Comparison of ENCODE assay signal across 11 mouse cellular contexts in the genomic region with DNA sequence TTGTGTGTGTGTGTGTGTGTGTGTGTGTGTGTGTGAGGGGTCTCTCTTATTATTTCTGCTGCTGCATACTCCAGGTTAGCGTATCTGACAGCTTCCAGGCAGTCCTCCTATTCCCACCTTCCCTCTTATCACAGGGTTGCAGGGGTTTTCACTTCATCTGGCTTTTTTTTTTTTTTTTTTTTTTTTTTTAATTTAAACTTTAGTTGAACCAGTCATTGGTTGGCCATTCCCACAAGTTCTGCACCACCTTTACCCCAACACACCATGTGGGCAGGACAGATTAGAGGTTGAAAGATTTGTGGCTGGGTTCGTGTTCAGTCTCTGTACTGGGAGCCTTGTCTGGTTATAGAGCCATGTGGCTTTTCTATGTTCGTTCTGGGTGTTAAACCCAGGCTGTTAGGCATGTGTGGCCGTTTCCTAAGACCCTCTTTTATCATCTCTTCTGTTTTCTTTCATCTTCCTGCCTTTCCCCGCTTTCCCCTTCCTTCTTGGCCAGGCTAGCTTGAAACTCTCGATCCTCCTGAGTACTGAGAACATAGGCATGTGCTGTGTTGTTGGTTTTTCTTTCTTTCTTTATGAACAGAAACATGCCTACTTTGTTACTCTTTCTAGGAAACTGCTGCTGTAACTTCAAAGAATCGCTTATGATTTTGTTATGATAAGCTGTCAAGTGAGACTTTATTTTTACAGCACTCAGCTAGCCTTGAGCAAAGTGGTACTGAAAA. TPM values are rescaled to one million over a fixed set of nuclear protein-coding genes. Genes with fewer than 3 reads are reported as not detected.
DNase-seq lines count a peak whose midpoint lies in the region; ATAC-seq and TF ChIP-seq lines count a peak whose summit lies in the region.
"Had no signal": no experiment of that assay in that cellular context is flagged by ENCODE, and none has a peak within 500 bp of the region (broad histone marks: within the 10 kb centered on the region; RNA-seq: fewer than 3 reads in every experiment).

No protein-coding gene starts in this region.

- TF ChIP-seq EP300 in heart, postnatal 0 days (IDR thresholded peaks at IDR 0.05; ENCODE audit: low read depth) = no peak

- WGBS in heart, embryonic 10.5 days = 50% methylated on average over 7 of the region's 7 CpGs
- WGBS in lung, embryonic 16.5 days = 33% methylated on average over 7 of the region's 7 CpGs
- 54% methylated on average over 7 of the region's 7 CpGs for WGBS in heart, postnatal 0 days
- WGBS in stomach, embryonic 14.5 days = 36% methylated on average over 7 of the region's 7 CpGs
- 67% methylated on average over 7 of the region's 7 CpGs for WGBS in forebrain, postnatal 0 days

- ATAC-seq in lung, embryonic 16.5 days (ENCODE audit: low read depth) = peak; percentile 16; the same call in 1 of the 2 replicates
- ATAC-seq in heart, postnatal 0 days (ENCODE audit: insufficient read depth, low read depth) = no peak
- ATAC-seq in stomach, embryonic 14.5 days (ENCODE audit: insufficient number of reproducible peaks, insufficient read depth, low FRiP score, low read depth) = no peak
- no peak for ATAC-seq in forebrain, postnatal 0 days
- ATAC-seq: hindbrain, postnatal 0 days had no signal

- H3K9me3 ChIP-seq in heart, embryonic 10.5 days = no peaks in the 10 kb centered on the region
- H3K9me3 ChIP-seq in lung, embryonic 16.5 days (ENCODE audit: control insufficient read depth, low read length) = no peaks in the 10 kb centered on the region
- H3K9me3 ChIP-seq in heart, postnatal 0 days (replicated peaks; ENCODE audit: control insufficient read depth, low read length) = no peaks in the 10 kb centered on the region
- no peaks in the 10 kb centered on the region for H3K9me3 ChIP-seq in stomach, embryonic 14.5 days (ENCODE audit: control insufficient read depth, low read depth, low read length)
- no peaks in the 10 kb centered on the region for H3K9me3 ChIP-seq in forebrain, postnatal 0 days (ENCODE audit: low read length)
- H3K9me3 ChIP-seq: forebrain, embryonic 13.5 days had no signal

- peaks cover 35% of the 10 kb centered on the region for H3K4me1 ChIP-seq in heart, embryonic 10.5 days
- peaks cover 17% of the 10 kb centered on the region for H3K4me1 ChIP-seq in lung, embryonic 16.5 days (replicated peaks; ENCODE audit: control insufficient read depth, insufficient read depth, low read length)
- 0 out of 2 replicates have a peak, but pooled peaks cover 8% of the 10 kb centered on the region for H3K4me1 ChIP-seq in heart, postnatal 0 days (ENCODE audit: control insufficient read depth, insufficient read depth)
- H3K4me1 ChIP-seq in stomach, embryonic 14.5 days (ENCODE audit: control insufficient read depth, insufficient read depth, low read length) = peaks cover 3% of the 10 kb centered on the region; the same call in 1 of the 2 replicates
- no peaks in the 10 kb centered on the region for H3K4me1 ChIP-seq in forebrain, postnatal 0 days (ENCODE audit: insufficient read depth)

- peak; percentile 91 for DNase-seq in heart, embryonic 10.5 days (ENCODE audit: low spot score)
- no peak for DNase-seq in heart, adult 8-10 months (ENCODE audit: low spot score)
- DNase-seq in lung, postnatal 14 days = no peak
- DNase-seq in heart, postnatal 0 days (ENCODE audit: low spot score) = no peak
- DNase-seq in right cerebral cortex, postnatal 36 days (ENCODE audit: low spot score in 2 of 2) = no peak
- DNase-seq in forebrain, postnatal 0 days = no peak
- DNase-seq: cerebellum, adult 9-10 months had no signal

- no peak for TF ChIP-seq CTCF in heart, postnatal 0 days (IDR thresholded peaks at IDR 0.05; ENCODE audit: low read depth)
- no peak for TF ChIP-seq CTCF in forebrain, postnatal 0 days (IDR thresholded peaks at IDR 0.05; ENCODE audit: low read depth)

- no peak overlapping the region for H3K9ac ChIP-seq in lung, embryonic 16.5 days (ENCODE audit: low read length)
- no peak overlapping the region for H3K9ac ChIP-seq in heart, postnatal 0 days (replicated peaks; ENCODE audit: low read depth, low read length)
- H3K9ac ChIP-seq in stomach, embryonic 14.5 days (replicated peaks; ENCODE audit: low read depth, low read length) = no peak overlapping the region
- no peak overlapping the region for H3K9ac ChIP-seq in forebrain, postnatal 0 days
- H3K9ac ChIP-seq: forebrain, embryonic 13.5 days had no signal

- H3K36me3 ChIP-seq in heart, embryonic 10.5 days = peaks cover 37% of the 10 kb centered on the region
- H3K36me3 ChIP-seq in lung, embryonic 16.5 days (ENCODE audit: control insufficient read depth, insufficient read depth, low read length) = peaks cover 4% of the 10 kb centered on the region
- H3K36me3 ChIP-seq in heart, postnatal 0 days (replicated peaks; ENCODE audit: control insufficient read depth, insufficient read depth, low read length) = peaks cover 16% of the 10 kb centered on the region; the same call in 1 of the 2 replicates
- peaks cover 5% of the 10 kb centered on the region; the same call in 1 of the 2 replicates for H3K36me3 ChIP-seq in stomach, embryonic 14.5 days (ENCODE audit: control insufficient read depth, insufficient read depth, low read length)
- H3K36me3 ChIP-seq in forebrain, postnatal 0 days (ENCODE audit: insufficient read depth) = peaks cover 32% of the 10 kb centered on the region

- H3K4me3 ChIP-seq in heart, embryonic 10.5 days = no peak overlapping the region
- no peak overlapping the region for H3K4me3 ChIP-seq in lung, embryonic 16.5 days (ENCODE audit: low read length)
- H3K4me3 ChIP-seq in heart, postnatal 0 days (ENCODE audit: low read depth, low read length) = no peak overlapping the region
- no peak overlapping the region for H3K4me3 ChIP-seq in stomach, embryonic 14.5 days (ENCODE audit: low read depth, low read length)
- no peak overlapping the region for H3K4me3 ChIP-seq in forebrain, postnatal 0 days (ENCODE audit: low read depth, low read length)
- H3K4me3 ChIP-seq: forebrain, embryonic 13.5 days had no signal

- no peaks in the 10 kb centered on the region for H3K27me3 ChIP-seq in heart, embryonic 10.5 days (ENCODE audit: insufficient read depth, poor library complexity, severe bottlenecking)
- H3K27me3 ChIP-seq in lung, embryonic 16.5 days (ENCODE audit: control insufficient read depth, insufficient read depth, low read depth, low read length) = no peaks in the 10 kb centered on the region
- no peaks in the 10 kb centered on the region for H3K27me3 ChIP-seq in heart, postnatal 0 days (ENCODE audit: control insufficient read depth, insufficient read depth, low read length)
- H3K27me3 ChIP-seq in stomach, embryonic 14.5 days (ENCODE audit: control insufficient read depth, insufficient read depth, low read length) = no peaks in the 10 kb centered on the region
- no peaks in the 10 kb centered on the region for H3K27me3 ChIP-seq in forebrain, postnatal 0 days (ENCODE audit: insufficient read depth, low read length)
- H3K27me3 ChIP-seq: forebrain, embryonic 13.5 days had no signal

- H3K27ac ChIP-seq in heart, embryonic 10.5 days = peak overlapping the region; percentile 73; the same call in 1 of the 2 replicates
- H3K27ac ChIP-seq in lung, embryonic 16.5 days (ENCODE audit: low read length) = peak overlapping the region; percentile 40
- H3K27ac ChIP-seq in heart, postnatal 0 days (ENCODE audit: low read depth) = peak overlapping the region; percentile 30
- H3K27ac ChIP-seq in stomach, embryonic 14.5 days (ENCODE audit: low read length) = peak overlapping the region; percentile 17; the same call in 1 of the 2 replicates
- H3K27ac ChIP-seq in forebrain, postnatal 0 days (ENCODE audit: low read depth, low read length) = no peak overlapping the region
- H3K27ac ChIP-seq: forebrain, embryonic 13.5 days; hindbrain, postnatal 0 days had no signal

- H3K4me2 ChIP-seq in lung, embryonic 16.5 days (ENCODE audit: low read depth, low read length) = peak overlapping the region; percentile 13; the same call in 1 of the 2 replicates
- no peak overlapping the region for H3K4me2 ChIP-seq in heart, postnatal 0 days (ENCODE audit: low read depth, low read length)
- no peak overlapping the region for H3K4me2 ChIP-seq in stomach, embryonic 14.5 days (replicated peaks; ENCODE audit: low read depth, low read length)
- no peak overlapping the region for H3K4me2 ChIP-seq in forebrain, postnatal 0 days (ENCODE audit: low read depth)

RNA-seq across cellular contexts. Expression of gene B4galt4, which starts 13.6 kb away (rescaled TPM):
- polyA plus RNA-seq in heart, embryonic 10.5 days (2016; fragmentation: Nextera tagmentation; extraction: Ambion mirVana) = 28.5 and 34.6 TPM in 2 replicates
- total RNA-seq in heart, adult 8-10 months (2022) = 10 to 100 TPM in 2 of 4 experiments, 1 to 10 TPM in 2; 7.2 to 11.7 (median 9.6) TPM
- polyA plus RNA-seq in lung, embryonic 16.5 days (2015; fragmentation: Nextera tagmentation; extraction: Ambion mirVana) = 34.7 and 38.1 TPM in 2 replicates
- total RNA-seq in heart, postnatal 0 days (2014; rRNA removed; ENCODE audit: low replicate concordance) = 12.4 and 26.6 TPM in 2 replicates
- polyA plus RNA-seq in heart, postnatal 0 days (2015; fragmentation: Nextera tagmentation; extraction: Ambion mirVana) = 12.6 and 14.5 TPM in 2 replicates
- 25.1 and 30.0 TPM in 2 replicates for polyA plus RNA-seq in stomach, embryonic 14.5 days (2014; fragmentation: Nextera tagmentation; extraction: Ambion mirVana)
- 25.0 and 32.9 TPM in 2 replicates for total RNA-seq in forebrain, postnatal 0 days (2014; rRNA removed)
- polyA plus RNA-seq in forebrain, postnatal 0 days (2015; fragmentation: Nextera tagmentation; extraction: Ambion mirVana) = 26.6 and 27.3 TPM in 2 replicates

RNA-seq across cellular contexts. Expression of gene Arhgap31, which starts 42.5 kb away (rescaled TPM):
- 27.7 and 37.4 TPM in 2 replicates for polyA plus RNA-seq in heart, embryonic 10.5 days (2016; fragmentation: Nextera tagmentation; extraction: Ambion mirVana)
- total RNA-seq in heart, adult 8-10 months (2022) = 10 to 100 TPM; 32.9 to 44.3 (median 39.1) TPM
- 21.5 and 23.9 TPM in 2 replicates for polyA plus RNA-seq in lung, embryonic 16.5 days (2015; fragmentation: Nextera tagmentation; extraction: Ambion mirVana)
- total RNA-seq in heart, postnatal 0 days (2014; rRNA removed; ENCODE audit: low replicate concordance) = 60.6 and 63.5 TPM in 2 replicates
- polyA plus RNA-seq in heart, postnatal 0 days (2015; fragmentation: Nextera tagmentation; extraction: Ambion mirVana) = 15.0 and 15.7 TPM in 2 replicates
- polyA plus RNA-seq in stomach, embryonic 14.5 days (2014; fragmentation: Nextera tagmentation; extraction: Ambion mirVana) = 13.6 and 14.8 TPM in 2 replicates
- total RNA-seq in forebrain, postnatal 0 days (2014; rRNA removed) = 7.7 and 9.6 TPM in 2 replicates
- 1.8 and 2.4 TPM in 2 replicates for polyA plus RNA-seq in forebrain, postnatal 0 days (2015; fragmentation: Nextera tagmentation; extraction: Ambion mirVana)

RNA-seq across cellular contexts. Expression of gene Upk1b, which starts 44.5 kb away (rescaled TPM):
- 40.6 and 43.0 TPM in 2 replicates for polyA plus RNA-seq in heart, embryonic 10.5 days (2016; fragmentation: Nextera tagmentation; extraction: Ambion mirVana)
- total RNA-seq in heart, adult 8-10 months (2022) = 1 to 10 TPM; 2.8 to 6.2 (median 4.2) TPM
- 14.8 and 20.6 TPM in 2 replicates for polyA plus RNA-seq in lung, embryonic 16.5 days (2015; fragmentation: Nextera tagmentation; extraction: Ambion mirVana)
- total RNA-seq in heart, postnatal 0 days (2014; rRNA removed; ENCODE audit: low replicate concordance) = 19.4 and 75.5 TPM in 2 replicates
- polyA plus RNA-seq in heart, postnatal 0 days (2015; fragmentation: Nextera tagmentation; extraction: Ambion mirVana) = 13.8 and 13.9 TPM in 2 replicates
- 19.7 and 21.1 TPM in 2 replicates for polyA plus RNA-seq in stomach, embryonic 14.5 days (2014; fragmentation: Nextera tagmentation; extraction: Ambion mirVana)
- 0.15 and 1.3 TPM in 2 replicates for total RNA-seq in forebrain, postnatal 0 days (2014; rRNA removed)
- polyA plus RNA-seq in forebrain, postnatal 0 days (2015; fragmentation: Nextera tagmentation; extraction: Ambion mirVana) = 0.57 and 0.62 TPM in 2 replicates
- polyA plus RNA-seq: forebrain, embryonic 13.5 days had no signal
